In the genomic region with DNA sequence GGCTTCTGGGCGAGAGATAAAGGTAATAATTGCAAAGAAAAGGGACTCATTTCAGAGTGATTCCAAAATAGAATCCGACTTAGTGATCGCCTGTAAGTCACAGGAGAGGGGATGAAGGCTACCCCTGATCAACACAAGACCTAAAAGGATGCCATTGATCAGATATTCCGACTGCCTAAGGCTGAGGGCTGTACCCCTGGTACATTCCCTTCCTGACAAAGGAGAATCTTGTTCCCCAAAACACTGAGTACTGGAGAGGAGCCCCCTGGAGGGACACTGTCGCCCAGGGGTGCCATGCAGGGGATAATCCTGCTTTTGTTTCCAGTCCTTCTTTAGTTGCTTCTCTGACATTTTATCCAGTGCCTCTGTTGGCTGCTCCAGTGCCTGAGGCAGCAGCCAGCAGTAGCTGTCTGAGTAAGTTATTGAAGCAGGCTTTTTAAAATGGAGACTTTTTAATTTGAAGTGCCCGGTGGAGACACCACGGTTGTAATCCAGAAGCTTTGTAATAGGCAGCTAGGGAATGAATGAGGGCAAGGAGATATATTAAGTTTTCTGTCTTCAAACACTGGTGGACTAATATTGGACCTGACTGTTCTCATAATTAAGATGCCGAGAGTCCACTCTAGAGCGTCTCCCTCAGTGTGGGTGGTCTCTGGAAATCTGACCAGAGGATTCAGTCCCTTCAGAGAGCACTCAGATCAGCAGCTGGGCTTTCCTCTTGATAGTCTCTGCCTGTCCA, we compare ENCODE assay signal across 23 mouse cellular contexts.
DNase-seq lines count a peak whose midpoint lies in the region; ATAC-seq and TF ChIP-seq lines count a peak whose summit lies in the region.
"Had no signal": no experiment of that assay in that cellular context is flagged by ENCODE, and none has a peak within 500 bp of the region (broad histone marks: within the 10 kb centered on the region; RNA-seq: fewer than 3 reads in every experiment).

No protein-coding gene starts in this region.

- H3K4me1 ChIP-seq in embryonic facial prominence, embryonic 10.5 days: peaks cover 7% of the 10 kb centered on the region
- peaks cover 6% of the 10 kb centered on the region for H3K4me1 ChIP-seq in midbrain, embryonic 13.5 days (replicated peaks)
- H3K4me1 ChIP-seq: limb, embryonic 12.5 days; liver, embryonic 12.5 days; megakaryocyte, embryonic 14.5 days had no signal

- peak; percentile 2 for DNase-seq in cerebellum, adult 8-10 months
- peak; percentile 51 for DNase-seq in brain, embryonic 14.5 days (ENCODE audit: low read depth)
- DNase-seq in embryonic facial prominence, embryonic 10.5 days (ENCODE audit: low spot score): peak; percentile 21
- no peak for DNase-seq in ovary, adult 18-20 months (ENCODE audit: low spot score)
- no peak for DNase-seq in c-Kit-positive CD71-positive TER-119-positive erythroid progenitor cells, embryonic 14.5 days (ENCODE audit: low spot score)
- DNase-seq: adrenal gland, postnatal 36 days; gastrocnemius, postnatal 10 days; heart, adult 18-20 months; heart, postnatal 4 days; kidney, postnatal 36 days; layer of hippocampus, adult 9-11 months; lung, adult 2 months; right cerebral cortex, adult 18-20 months; spleen, adult 18-20 months; thymus, postnatal 25 days had no signal

- TF ChIP-seq CTCF in brain, embryonic 14.5 days (IDR thresholded peaks at IDR 0.05; ENCODE audit: borderline replicate concordance, extremely low read depth, insufficient read depth, insufficient read length): no peak

- H3K4me3 ChIP-seq in embryonic facial prominence, embryonic 10.5 days: no peak overlapping the region
- H3K4me3 ChIP-seq in midbrain, embryonic 13.5 days (replicated peaks): no peak overlapping the region
- H3K4me3 ChIP-seq: limb, embryonic 12.5 days; liver, embryonic 12.5 days; megakaryocyte, embryonic 14.5 days had no signal

- H3K27ac ChIP-seq in embryonic facial prominence, embryonic 10.5 days (replicated peaks): no peak overlapping the region
- 0 out of 2 replicates have a peak overlapping the region, but pooled peaks have one; percentile 7 for H3K27ac ChIP-seq in midbrain, embryonic 13.5 days
- H3K27ac ChIP-seq: limb, embryonic 12.5 days; liver, embryonic 12.5 days had no signal

- WGBS in embryonic facial prominence, embryonic 10.5 days: 13% methylated on average over 9 of the region's 9 CpGs
- WGBS in midbrain, embryonic 13.5 days: 12% methylated on average over 9 of the region's 9 CpGs

- no peak for ATAC-seq in cerebellum, adult (ENCODE audit: insufficient number of reproducible peaks, low FRiP score, low TSS enrichment)
- peak; percentile 58 for ATAC-seq in midbrain, embryonic 13.5 days
- no peak for ATAC-seq in activated CD4-positive, CD25-positive, alpha-beta regulatory T cell, adult 4 months
- ATAC-seq: forebrain, embryonic 14.5 days; liver, embryonic 12.5 days had no signal

- H3K36me3 ChIP-seq in embryonic facial prominence, embryonic 10.5 days (replicated peaks): no peaks in the 10 kb centered on the region
- H3K36me3 ChIP-seq in midbrain, embryonic 13.5 days: no peaks in the 10 kb centered on the region
- H3K36me3 ChIP-seq: G1E; limb, embryonic 12.5 days; liver, embryonic 12.5 days had no signal

- H3K9ac ChIP-seq in midbrain, embryonic 13.5 days (replicated peaks): no peak overlapping the region
- H3K9ac ChIP-seq: limb, embryonic 12.5 days; liver, embryonic 12.5 days had no signal

- peaks cover 3% of the 10 kb centered on the region; the same call in 1 of the 2 replicates for H3K9me3 ChIP-seq in embryonic facial prominence, embryonic 10.5 days
- H3K9me3 ChIP-seq in midbrain, embryonic 13.5 days: no peaks in the 10 kb centered on the region

- no peaks in the 10 kb centered on the region for H3K27me3 ChIP-seq in embryonic facial prominence, embryonic 10.5 days (replicated peaks; ENCODE audit: low read depth, poor library complexity, severe bottlenecking)
- H3K27me3 ChIP-seq in midbrain, embryonic 13.5 days: no peaks in the 10 kb centered on the region
- H3K27me3 ChIP-seq: limb, embryonic 12.5 days; liver, embryonic 12.5 days; megakaryocyte, embryonic 14.5 days had no signal

- TF ChIP-seq POLR2A in brain, embryonic 14.5 days (IDR thresholded peaks at IDR 0.05; ENCODE audit: borderline replicate concordance, extremely low read depth, insufficient read depth, insufficient read length, poor library complexity, severe bottlenecking): no peak

- H3K4me2 ChIP-seq in midbrain, embryonic 13.5 days (replicated peaks): no peak overlapping the region
- H3K4me2 ChIP-seq: limb, embryonic 12.5 days; liver, embryonic 12.5 days had no signal

Comparison
In these comparisons a context has a peak if more than half of its experiments do, and no peak if none do; other contexts are left out.
1. DNase-seq: peak in cerebellum, adult 8-10 months (single experiment), brain, embryonic 14.5 days (single experiment) and embryonic facial prominence, embryonic 10.5 days (single experiment); none in ovary, adult 18-20 months (single experiment) and c-Kit-positive CD71-positive TER-119-positive erythroid progenitor cells, embryonic 14.5 days (single experiment).